Mouse (Mus musculus) heart, adult 2 months (tissue): ENCODE results near the gene Tmem217.

Source experiments
- CTCF ChIP-seq: fragments of 200-600 bp; IDR thresholded peaks from 2 replicates; pipeline ENCODE4 v1.8.1; 2022; ENCODE audit warnings: antibody characterized with exemption, mild to moderate bottlenecking, moderate library complexity
- EP300 ChIP-seq: fragments of 200-500 bp; IDR thresholded peaks from 2 replicates; pipeline ENCODE4 v1.6.1; 2011; ENCODE audit warnings: low read depth, low read length, control low read depth; ENCODE audit not compliant: insufficient read depth
- POLR2A ChIP-seq: fragments of 200-500 bp; IDR thresholded peaks from 2 replicates; pipeline ENCODE4 v1.6.1; 2011; ENCODE audit warnings: mild to moderate bottlenecking, low read depth, low read length, control low read depth; ENCODE audit not compliant: insufficient read depth

DNA sequence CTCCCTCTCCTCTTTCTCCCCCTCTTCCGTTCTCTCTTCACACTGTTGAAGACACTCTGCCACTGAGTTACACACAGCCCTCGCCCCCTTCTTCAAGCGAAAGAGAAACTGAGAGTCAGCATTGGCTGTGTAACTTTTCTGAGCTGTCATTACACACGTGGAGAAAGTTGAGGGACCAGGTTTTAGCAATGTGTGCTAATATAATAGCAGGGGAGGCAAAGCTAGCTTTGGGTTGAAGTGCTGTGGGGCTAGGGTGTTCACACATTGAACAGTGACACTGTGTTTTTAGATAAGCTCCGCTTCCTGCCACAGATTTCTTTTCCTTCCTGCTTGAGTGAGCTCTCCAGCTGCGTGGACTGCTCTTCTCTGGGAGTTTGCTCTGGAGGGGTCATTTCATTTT lies 1.2 kb downstream of the Tmem217 start:
- no peak for TF ChIP-seq POLR2A
- no peak for TF ChIP-seq EP300
- no peak for TF ChIP-seq CTCF
